In genomic region chr11:102431018-102431645, GRCm38 (mm10) we compare ENCODE assay signal across 8 mouse cellular contexts. TPM values are rescaled to one million over a fixed set of nuclear protein-coding genes. Genes with fewer than 3 reads are reported as not detected.
DNase-seq lines count a peak whose midpoint lies in the region; ATAC-seq and TF ChIP-seq lines count a peak whose summit lies in the region.

No protein-coding gene starts in this region.

- TF ChIP-seq RAD21 in CH12.LX (IDR thresholded peaks at IDR 0.05; ENCODE audit: low read depth, low read length): peak; percentile 77

- peak; percentile 27 to 92; a peak in 3 of 4 replicates for TF ChIP-seq CTCF in CH12.LX (conservative IDR thresholded peaks at IDR 0.05 in 1 of 2, IDR thresholded peaks at IDR 0.05 in 1 of 2; ENCODE audit: low read depth in 2 of 2, low read length in 2 of 2)
- peak; percentile 66 for TF ChIP-seq CTCF in lung, adult 2 months (IDR thresholded peaks at IDR 0.05; ENCODE audit: insufficient read depth, low read length)

- peak overlapping the region; percentile 91 for H3K4me2 ChIP-seq in CH12.LX (ENCODE audit: insufficient read depth, low read depth, poor library complexity, severe bottlenecking)
- peak overlapping the region; percentile 89 for H3K4me2 ChIP-seq in heart, embryonic 15.5 days
- peak overlapping the region; percentile 99 for H3K4me2 ChIP-seq in neural tube, embryonic 15.5 days

- ATAC-seq in heart, embryonic 15.5 days (replicated peaks; ENCODE audit: insufficient number of reproducible peaks, insufficient read depth, low FRiP score, low read depth): 0 out of 2 replicates have a peak, but pooled peaks have one; percentile 27
- ATAC-seq in neural tube, embryonic 15.5 days (ENCODE audit: low FRiP score): peak; percentile 33; the same call in 1 of the 2 replicates

- peak; percentile 26 for TF ChIP-seq EP300 in CH12.LX (IDR thresholded peaks at IDR 0.05; ENCODE audit: low read length)

- H3K9ac ChIP-seq in CH12.LX (ENCODE audit: insufficient read depth, low read depth): peak overlapping the region; percentile 79
- peak overlapping the region; percentile 76 for H3K9ac ChIP-seq in heart, embryonic 15.5 days
- H3K9ac ChIP-seq in neural tube, embryonic 15.5 days (replicated peaks): peak overlapping the region; percentile 74

- peaks cover 17 to 29% of the 10 kb centered on the region in 2 experiments for H3K36me3 ChIP-seq in CH12.LX (replicated peaks in 1 of 2; ENCODE audit: control insufficient read depth in 1 of 2, insufficient read depth in 1 of 2, low read length in 1 of 2)
- H3K36me3 ChIP-seq in erythroblast, embryonic 14.5 days (ENCODE audit: control insufficient read depth): peaks cover 17% of the 10 kb centered on the region
- H3K36me3 ChIP-seq in heart, embryonic 15.5 days: peaks cover 14% of the 10 kb centered on the region; the same call in 1 of the 2 replicates
- H3K36me3 ChIP-seq in neural tube, embryonic 15.5 days: peaks cover 25% of the 10 kb centered on the region

- no peaks in the 10 kb centered on the region for H3K79me2 ChIP-seq in CH12.LX (replicated peaks; ENCODE audit: control insufficient read depth, extremely low read depth, insufficient read depth, poor library complexity, severe bottlenecking)

- H3K4me3 ChIP-seq in CH12.LX (replicated peaks in 1 of 3; ENCODE audit: low read depth in 2 of 3, low read length in 2 of 3, poor library complexity in 1 of 3): peak overlapping the region; percentile 67 to 75 (median 68)
- H3K4me3 ChIP-seq in erythroblast, embryonic 14.5 days (replicated peaks): peak overlapping the region; percentile 72
- peak overlapping the region; percentile 86 for H3K4me3 ChIP-seq in heart, embryonic 15.5 days
- H3K4me3 ChIP-seq in lung, adult 2 months (replicated peaks; ENCODE audit: extremely low read depth, low read depth, low read length): peak overlapping the region; percentile 99
- H3K4me3 ChIP-seq in neural tube, embryonic 15.5 days (replicated peaks): peak overlapping the region; percentile 72

- no peaks in the 10 kb centered on the region for H3K27me3 ChIP-seq in CH12.LX (replicated peaks)
- H3K27me3 ChIP-seq in erythroblast, embryonic 14.5 days (ENCODE audit: control insufficient read depth): peaks cover 48% of the 10 kb centered on the region
- H3K27me3 ChIP-seq in heart, embryonic 15.5 days: no peaks in the 10 kb centered on the region
- H3K27me3 ChIP-seq in neural tube, embryonic 15.5 days (replicated peaks): no peaks in the 10 kb centered on the region; the same call in 1 of the 2 replicates

- H3K27ac ChIP-seq in CH12.LX (ENCODE audit: insufficient read depth, low read depth): peak overlapping the region; percentile 72
- peak overlapping the region; percentile 85 for H3K27ac ChIP-seq in heart, embryonic 15.5 days
- peak overlapping the region; percentile 80 for H3K27ac ChIP-seq in neural tube, embryonic 15.5 days (replicated peaks)

- TF ChIP-seq POLR2A in CH12.LX (IDR thresholded peaks at IDR 0.05; ENCODE audit: low read depth, low read length): no peak; the same call in none of the 2 replicates
- TF ChIP-seq POLR2A in lung, adult 2 months (IDR thresholded peaks at IDR 0.05; ENCODE audit: borderline replicate concordance, extremely low read depth, low read depth, low read length): 0 out of 2 replicates have a peak, but pooled peaks have one; percentile 11

- peaks cover 27 to 53% of the 10 kb centered on the region in 2 experiments for H3K4me1 ChIP-seq in CH12.LX (ENCODE audit: control insufficient read depth in 1 of 2, insufficient read depth in 2 of 2)
- peaks cover 41% of the 10 kb centered on the region for H3K4me1 ChIP-seq in erythroblast, embryonic 14.5 days (ENCODE audit: control insufficient read depth)
- peaks cover 46% of the 10 kb centered on the region for H3K4me1 ChIP-seq in heart, embryonic 15.5 days (replicated peaks)
- peaks cover 16% of the 10 kb centered on the region for H3K4me1 ChIP-seq in lung, adult 2 months (ENCODE audit: control insufficient read depth, insufficient read depth, low read length)
- peaks cover 47% of the 10 kb centered on the region for H3K4me1 ChIP-seq in neural tube, embryonic 15.5 days

- dilution Hi-C loops in CH12.LX (cut with MboI; ENCODE audit: extremely low pct_ligation_motif_present, extremely low pct_unique_long_range_greater_than_20kb, low sequenced_read_pairs): no loop called here

- peak; percentile 91 for DNase-seq in CH12.LX (ENCODE audit: extremely low read depth)
- DNase-seq in brain, adult 2 months (ENCODE audit: low read depth, low spot score): peak; percentile 89
- peak; percentile 88 for DNase-seq in kidney, postnatal 14 days
- peak; percentile 76 for DNase-seq in lung, adult 2 months
- DNase-seq in thymus, postnatal 4 days: peak; percentile 88

- in situ Hi-C loops in CH12.LX (cut with MboI; ENCODE audit: low pct_ligation_motif_present, low pct_unique_long_range_greater_than_20kb, low sequenced_read_pairs): loop anchor here (5.0 kb wide), 1 partner anchor 129 kb away; no protein-coding TSS in a partner anchor

- peaks cover 5% of the 10 kb centered on the region for H3K9me3 ChIP-seq in CH12.LX (replicated peaks; ENCODE audit: low read length)
- H3K9me3 ChIP-seq in erythroblast, embryonic 14.5 days (ENCODE audit: control insufficient read depth, low read length): no peaks in the 10 kb centered on the region
- H3K9me3 ChIP-seq in heart, embryonic 15.5 days (replicated peaks): no peaks in the 10 kb centered on the region
- no peaks in the 10 kb centered on the region for H3K9me3 ChIP-seq in neural tube, embryonic 15.5 days (replicated peaks)

- 0% methylated on average over 7 of the region's 7 CpGs for WGBS in heart, embryonic 15.5 days
- 0% methylated on average over 7 of the region's 7 CpGs for WGBS in lung, adult 2 months
- WGBS in neural tube, embryonic 15.5 days: 0% methylated on average over 7 of the region's 7 CpGs

TF ChIP-seq in CH12.LX, 34 proteins besides CTCF, POLR2A, EP300 and RAD21 (continues in another document):
- TF ChIP-seq MAFK (IDR thresholded peaks at IDR 0.05; ENCODE audit: insufficient replicate concordance, low read length) (no peak), ZC3H11A (IDR thresholded peaks at IDR 0.05; ENCODE audit: low read depth, low read length) (no peak), HCFC1 (IDR thresholded peaks at IDR 0.05; ENCODE audit: low read depth, low read length) (peak; percentile 31), BHLHE40 (IDR thresholded peaks at IDR 0.05; ENCODE audit: low read depth, low read length) (no peak), GABPA (IDR thresholded peaks at IDR 0.05; ENCODE audit: insufficient replicate concordance, low read depth, low read length) (no peak), MAZ (IDR thresholded peaks at IDR 0.05; ENCODE audit: low read depth, low read length) (no peak), TBP (conservative IDR thresholded peaks at IDR 0.05; ENCODE audit: low read depth, low read length) (0 out of 2 replicates have a peak, but pooled peaks have one; percentile 42), JUN (IDR thresholded peaks at IDR 0.05; ENCODE audit: insufficient read depth, low read depth, low read length) (no peak), ETS1 (conservative IDR thresholded peaks at IDR 0.05; ENCODE audit: low read depth, low read length) (peak; percentile 44; the same call in 1 of the 2 replicates), IRF4 (IDR thresholded peaks at IDR 0.05; ENCODE audit: low read depth, low read length) (no peak), ZNF384 (IDR thresholded peaks at IDR 0.05; ENCODE audit: low read depth, low read length) (no peak; the same call in 1 of the 2 replicates), RCOR1 (conservative IDR thresholded peaks at IDR 0.05; ENCODE audit: low read depth, low read length) (no peak)

RNA-seq across cellular contexts. Expression of gene Grn, which starts 1.0 kb away (rescaled TPM):
- total RNA-seq in CH12.LX (2012; rRNA removed) (106 and 165 TPM in 2 replicates), CH12.LX (2014; rRNA removed) (63.7 and 80.6 TPM in 2 replicates)
- polyA plus RNA-seq in CH12.LX (2012; ENCODE audit: insufficient read length, low read depth): 420 and 453 TPM in 2 replicates
- polyA plus RNA-seq in erythroblast, embryonic 14.5 days (2012): 1.8 and 2.6 TPM in 2 replicates
- 198 and 242 TPM in 2 replicates for polyA plus RNA-seq in heart, embryonic 15.5 days (2015; fragmentation: Nextera tagmentation; extraction: Ambion mirVana)
- polyA plus RNA-seq in lung, adult 2 months (2012; rRNA removed): 220 and 257 TPM in 2 replicates
- 92.1 and 96.3 TPM in 2 replicates for polyA plus RNA-seq in neural tube, embryonic 15.5 days (2015; fragmentation: Nextera tagmentation; extraction: Ambion mirVana)

RNA-seq across cellular contexts. Expression of gene Fam171a2, which starts 16.4 kb away (rescaled TPM):
- total RNA-seq in CH12.LX (2012; rRNA removed) (not detected in 2 replicates), CH12.LX (2014; rRNA removed) (not detected in 2 replicates)
- polyA plus RNA-seq in CH12.LX (2012; ENCODE audit: insufficient read length, low read depth): not detected in 2 replicates
- 0.01 and 0.02 TPM in 2 replicates for polyA plus RNA-seq in erythroblast, embryonic 14.5 days (2012)
- polyA plus RNA-seq in heart, embryonic 15.5 days (2015; fragmentation: Nextera tagmentation; extraction: Ambion mirVana): 2.7 and 5.7 TPM in 2 replicates
- 19.6 and 22.8 TPM in 2 replicates for polyA plus RNA-seq in lung, adult 2 months (2012; rRNA removed)
- polyA plus RNA-seq in neural tube, embryonic 15.5 days (2015; fragmentation: Nextera tagmentation; extraction: Ambion mirVana): 23.8 and 28.3 TPM in 2 replicates

RNA-seq across cellular contexts. Expression of gene Slc25a39, which starts 23.4 kb away (rescaled TPM):
- 169 and 199 TPM in 2 replicates for total RNA-seq in CH12.LX (2012; rRNA removed)
- total RNA-seq in CH12.LX (2014; rRNA removed): 108 and 112 TPM in 2 replicates
- polyA plus RNA-seq in CH12.LX (2012; ENCODE audit: insufficient read length, low read depth): 198 and 226 TPM in 2 replicates
- polyA plus RNA-seq in erythroblast, embryonic 14.5 days (2012): 579 and 725 TPM in 2 replicates
- polyA plus RNA-seq in heart, embryonic 15.5 days (2015; fragmentation: Nextera tagmentation; extraction: Ambion mirVana): 293 and 321 TPM in 2 replicates
- polyA plus RNA-seq in lung, adult 2 months (2012; rRNA removed): 258 and 290 TPM in 2 replicates
- 161 and 175 TPM in 2 replicates for polyA plus RNA-seq in neural tube, embryonic 15.5 days (2015; fragmentation: Nextera tagmentation; extraction: Ambion mirVana)

RNA-seq across cellular contexts. Expression of gene Rundc3a, which starts 37.9 kb away (rescaled TPM):
- total RNA-seq in CH12.LX (2012; rRNA removed) (9.0 and 16.3 TPM in 2 replicates), CH12.LX (2014; rRNA removed) (1.3 and 1.4 TPM in 2 replicates)
- 3.3 and 4.8 TPM in 2 replicates for polyA plus RNA-seq in CH12.LX (2012; ENCODE audit: insufficient read length, low read depth)
- 1.8 and 2.1 TPM in 2 replicates for polyA plus RNA-seq in erythroblast, embryonic 14.5 days (2012)
- 0.64 and 2.5 TPM in 2 replicates for polyA plus RNA-seq in heart, embryonic 15.5 days (2015; fragmentation: Nextera tagmentation; extraction: Ambion mirVana)
- 1.9 and 2.8 TPM in 2 replicates for polyA plus RNA-seq in lung, adult 2 months (2012; rRNA removed)
- 111 and 138 TPM in 2 replicates for polyA plus RNA-seq in neural tube, embryonic 15.5 days (2015; fragmentation: Nextera tagmentation; extraction: Ambion mirVana)

RNA-seq across cellular contexts. Expression of gene Itga2b, which starts 38.8 kb away (rescaled TPM):
- total RNA-seq in CH12.LX (2012; rRNA removed) (2.2 and 3.0 TPM in 2 replicates), CH12.LX (2014; rRNA removed) (0.81 and 0.95 TPM in 2 replicates)
- 2.3 and 3.6 TPM in 2 replicates for polyA plus RNA-seq in CH12.LX (2012; ENCODE audit: insufficient read length, low read depth)
- polyA plus RNA-seq in erythroblast, embryonic 14.5 days (2012): 1.7 and 2.4 TPM in 2 replicates
- polyA plus RNA-seq in heart, embryonic 15.5 days (2015; fragmentation: Nextera tagmentation; extraction: Ambion mirVana): 8.7 TPM in 2 replicates
- 11.4 and 14.9 TPM in 2 replicates for polyA plus RNA-seq in lung, adult 2 months (2012; rRNA removed)
- 8.0 and 9.6 TPM in 2 replicates for polyA plus RNA-seq in neural tube, embryonic 15.5 days (2015; fragmentation: Nextera tagmentation; extraction: Ambion mirVana)

Comparison
In these comparisons a context has a peak if more than half of its experiments do, and no peak if none do; other contexts are left out.
1. Peak in every context shown above with its lines: DNase-seq, ATAC-seq, H3K4me3 ChIP-seq and H3K27ac ChIP-seq.
2. RNA of gene Grn, which starts 1.0 kb away (polyA plus RNA-seq): 420 to 453 TPM in CH12.LX, 220 to 257 TPM in lung, adult 2 months, 198 to 242 TPM in heart, embryonic 15.5 days and 92.1 to 96.3 TPM in neural tube, embryonic 15.5 days; 1.8 to 2.6 TPM in erythroblast, embryonic 14.5 days; every median in the first group is over 10 times any median in the second.